Mouse (Mus musculus) forebrain, embryonic 16.5 days (tissue): ENCODE data around the gene Clpb. TPM values are rescaled to one million over a fixed set of nuclear protein-coding genes. Genes with fewer than 3 reads are reported as not detected.

Source experiments
- ATAC-seq: fragments of 200-750 bp; cut with Nextera tagmentation; 2 replicates; pipeline ENCODE4 v1.8.0; 2017; ENCODE audit warnings: mild to moderate bottlenecking, moderate library complexity
- H3K27ac ChIP-seq: fragments of 300-500 bp; sonication (generic); 2 replicates; pipeline ENCODE4 v1.5.1; 2014; ENCODE audit warnings: low read length, control low read depth
- H3K27me3 ChIP-seq: fragments of 300-500 bp; sonication (generic); replicated peaks from 2 replicates; pipeline ENCODE4 v1.6.1; 2014; ENCODE audit warnings: low read length; ENCODE audit not compliant: control insufficient read depth, insufficient read depth
- H3K36me3 ChIP-seq: fragments of 300-500 bp; sonication (generic); 2 replicates; pipeline ENCODE4 v1.6.1; 2014; ENCODE audit not compliant: control insufficient read depth, insufficient read depth
- H3K4me1 ChIP-seq: fragments of 300-500 bp; sonication (generic); replicated peaks from 2 replicates; pipeline ENCODE4 v1.6.1; 2014; ENCODE audit warnings: low read length; ENCODE audit not compliant: control insufficient read depth, insufficient read depth
- H3K4me2 ChIP-seq: fragments of 300-500 bp; sonication (generic); 2 replicates; pipeline ENCODE4 v1.6.1; 2014; ENCODE audit warnings: mild to moderate bottlenecking, low read length, control low read depth
- H3K4me3 ChIP-seq: fragments of 300-500 bp; sonication (generic); replicated peaks from 2 replicates; pipeline ENCODE4 v1.5.1; 2014; ENCODE audit warnings: mild to moderate bottlenecking, low read length, control low read depth
- H3K9ac ChIP-seq: fragments of 300-500 bp; sonication (generic); replicated peaks from 2 replicates; pipeline ENCODE4 v1.6.1; 2014; ENCODE audit warnings: low read depth, low read length, control low read depth
- H3K9me3 ChIP-seq: fragments of 300-500 bp; sonication (generic); 2 replicates; pipeline ENCODE4 v1.6.1; 2016; ENCODE audit warnings: low read length; ENCODE audit not compliant: control insufficient read depth
- WGBS: fragments of 180-500 bp; shearing (Covaris S2); extraction: QIAGEN DNeasy Blood & Tissue Kit; methylation state at CpG from one replicate; pipeline ENCODE4 v1.1.7; 2014; 5-methylcytosine and 5-hydroxymethylcytosine counted together
- polyA plus RNA-seq: library from polyadenylated mRNA; unstranded; fragments of >200 nt; fragmentation: Nextera tagmentation; extraction: Ambion mirVana; gene quantifications from 2 replicates; pipeline ENCODE4 v1.2.1, GENCODE M21; 2015

Clpb gene
- polyA plus RNA-seq, 1 experiment from 2014 or later = 51.9 TPM

DNA sequence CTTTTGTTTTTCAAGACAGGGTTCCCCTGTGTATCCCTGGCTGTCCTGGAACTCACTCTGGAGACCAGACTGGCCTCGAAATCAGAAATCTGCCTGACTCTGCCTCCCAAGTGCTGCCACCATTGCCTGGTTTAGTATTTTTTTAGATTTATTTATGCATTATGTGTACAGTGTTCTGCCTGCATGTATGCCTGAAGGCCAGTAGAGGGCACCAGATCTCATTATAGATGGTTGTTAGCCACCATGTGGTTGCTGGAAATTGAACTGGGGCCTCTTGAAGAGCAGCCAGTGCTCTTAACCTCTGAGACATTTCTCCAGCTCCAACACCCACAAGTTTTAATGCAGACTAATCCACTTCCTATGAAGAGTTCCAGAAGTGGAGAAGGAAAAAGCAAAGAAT lies 1.4 kb upstream of the Clpb start:
- H3K4me1 ChIP-seq = peaks cover 23% of the 10 kb centered on the region
- ATAC-seq = no peak
- WGBS = 94% methylated on average over 1 of the region's 1 CpGs
- no peak overlapping the region for H3K27ac ChIP-seq
- peaks cover 2% of the 10 kb centered on the region; the same call in 1 of the 2 replicates for H3K9me3 ChIP-seq
- H3K4me3 ChIP-seq = no peak overlapping the region
- no peak overlapping the region for H3K9ac ChIP-seq
- no peaks in the 10 kb centered on the region for H3K27me3 ChIP-seq
- no peak overlapping the region for H3K4me2 ChIP-seq
- no peaks in the 10 kb centered on the region for H3K36me3 ChIP-seq

DNA sequence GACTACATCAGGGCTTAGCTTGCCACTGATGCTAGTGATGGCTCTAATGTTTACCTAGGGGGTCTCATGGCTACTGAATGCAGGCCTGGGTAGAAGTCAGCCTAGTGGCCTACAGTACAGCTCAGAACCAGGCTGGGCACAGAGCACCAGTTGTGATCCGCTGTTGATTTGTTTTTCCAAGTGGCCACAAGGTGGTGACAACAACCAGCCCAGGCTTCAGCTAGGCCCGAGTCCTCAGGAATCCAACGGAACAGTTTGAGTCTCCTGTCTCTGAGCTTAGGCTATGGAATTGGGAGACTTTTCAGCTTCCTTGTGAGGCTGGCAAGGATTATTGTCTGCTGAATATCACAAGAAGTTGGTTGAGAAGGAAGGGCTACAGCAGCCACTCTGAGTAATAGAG lies 3.1 kb downstream of the Clpb start:
- Histone ChIP-seq H3K9ac (no peak overlapping the region), H3K9me3 (peaks cover 2% of the 10 kb centered on the region; the same call in 1 of the 2 replicates), H3K4me3 (no peak overlapping the region), H3K27ac (no peak overlapping the region), H3K4me1 (peaks cover 23% of the 10 kb centered on the region), H3K4me2 (no peak overlapping the region), H3K36me3 (no peaks in the 10 kb centered on the region), H3K27me3 (no peaks in the 10 kb centered on the region)
- WGBS = 6% methylated on average over 3 of the region's 3 CpGs
- no peak for ATAC-seq

DNA sequence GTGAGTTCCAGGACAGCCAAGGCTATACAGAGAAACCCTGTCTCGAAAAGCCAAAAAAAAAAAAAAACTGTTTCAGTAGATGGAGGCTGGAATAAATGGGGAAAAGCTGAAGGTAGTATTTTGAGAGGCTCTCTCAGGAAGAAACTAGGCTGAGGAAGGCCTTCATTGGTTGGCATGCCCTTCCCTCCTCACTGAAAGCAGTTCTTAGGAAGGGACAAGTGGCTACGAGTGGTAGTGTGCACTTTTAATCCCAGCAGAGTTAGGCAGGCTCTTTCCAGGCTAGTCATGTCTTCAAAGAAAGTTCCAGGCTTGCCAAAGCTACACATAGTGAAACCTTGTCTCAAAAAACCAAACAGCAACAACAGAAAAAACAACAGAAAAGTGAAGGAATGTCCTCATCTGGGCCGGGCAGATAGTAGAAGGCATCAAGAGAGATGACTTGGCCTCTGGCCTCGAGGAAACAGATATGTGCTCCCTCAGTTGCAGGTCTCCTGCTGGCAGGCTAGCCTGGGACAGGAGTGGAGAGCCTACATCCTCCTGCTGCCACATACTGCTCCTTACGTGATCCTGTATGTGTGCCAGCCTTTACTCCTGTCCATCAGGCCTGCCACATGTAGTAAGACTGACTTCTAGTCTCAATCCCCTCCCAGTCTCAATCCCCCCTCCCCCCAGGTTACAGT lies 8.3 kb downstream of the Clpb start:
- no peak for ATAC-seq
- Histone ChIP-seq H3K36me3 (no peaks in the 10 kb centered on the region), H3K4me3 (no peak overlapping the region), H3K27ac (no peak overlapping the region), H3K27me3 (no peaks in the 10 kb centered on the region), H3K9me3 (no peaks in the 10 kb centered on the region), H3K4me2 (no peak overlapping the region), H3K9ac (no peak overlapping the region), H3K4me1 (peaks cover 11% of the 10 kb centered on the region)
- 82% methylated on average over 5 of the region's 5 CpGs for WGBS

DNA sequence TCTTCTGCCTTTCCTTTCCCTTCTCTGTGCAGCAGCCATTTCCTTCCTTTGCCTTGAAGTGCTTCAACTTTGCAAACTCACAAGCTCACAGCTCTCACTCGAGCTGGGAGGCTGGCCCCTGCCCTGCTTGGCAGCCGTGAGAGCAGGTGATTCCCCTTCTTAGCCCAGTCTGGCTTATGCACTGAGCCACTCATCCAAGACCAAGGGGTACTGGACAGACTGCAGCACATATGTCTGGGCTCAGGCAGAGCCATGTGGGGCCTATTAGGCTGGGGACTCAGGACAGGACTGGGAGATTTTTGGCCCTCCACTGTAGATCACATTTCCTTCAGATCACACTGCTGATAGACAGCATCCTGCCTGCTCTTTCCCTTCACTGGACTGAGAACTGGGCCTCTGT lies 10.1 kb downstream of the Clpb start:
- ATAC-seq = no peak
- no peaks in the 10 kb centered on the region for H3K36me3 ChIP-seq
- no peak overlapping the region for H3K27ac ChIP-seq
- H3K27me3 ChIP-seq = no peaks in the 10 kb centered on the region
- H3K4me1 ChIP-seq = peaks cover 14% of the 10 kb centered on the region
- 49% methylated on average over 2 of the region's 2 CpGs for WGBS
- no peaks in the 10 kb centered on the region for H3K9me3 ChIP-seq
- no peak overlapping the region for H3K4me2 ChIP-seq
- no peak overlapping the region for H3K9ac ChIP-seq
- no peak overlapping the region for H3K4me3 ChIP-seq

DNA sequence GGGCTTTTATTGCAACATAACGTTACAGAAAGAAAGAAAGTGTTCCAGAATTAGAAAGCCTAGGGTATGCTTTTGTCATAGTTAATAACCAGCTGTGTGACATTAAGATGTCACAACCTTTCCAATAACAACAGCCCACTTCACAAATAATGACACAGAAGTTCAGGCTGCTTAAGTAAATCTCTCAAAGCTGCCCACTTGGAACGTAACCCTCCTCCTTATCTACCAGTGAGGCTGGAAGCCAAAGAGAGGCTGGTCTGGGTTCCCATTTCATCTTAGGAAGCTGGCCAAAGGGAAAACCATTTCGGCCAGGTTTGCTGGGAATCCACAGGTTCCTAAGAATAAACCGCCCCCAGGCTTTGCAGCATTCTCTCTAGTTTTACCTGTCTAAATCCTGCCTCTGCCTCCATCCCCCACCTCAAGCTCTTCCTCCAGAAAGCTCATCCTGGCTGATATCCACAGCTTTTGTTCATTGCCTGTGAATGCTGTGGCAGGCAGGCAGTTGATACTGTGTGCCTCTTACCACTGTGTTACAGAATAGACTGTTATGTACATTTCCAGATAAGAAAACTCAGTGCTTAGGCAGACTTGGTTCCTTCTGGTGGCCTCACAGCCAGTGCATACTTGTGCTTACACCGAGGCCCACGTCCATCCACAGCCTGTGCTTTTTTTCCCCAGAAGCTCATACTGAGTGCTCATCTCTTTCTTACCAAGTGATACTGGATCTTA lies 12.8 kb downstream of the Clpb start:
- Histone ChIP-seq H3K4me1 (peaks cover 14% of the 10 kb centered on the region), H3K27ac (peak overlapping the region; percentile 30; the same call in 1 of the 2 replicates), H3K4me3 (no peak overlapping the region), H3K9ac (no peak overlapping the region), H3K4me2 (no peak overlapping the region), H3K9me3 (no peaks in the 10 kb centered on the region), H3K36me3 (no peaks in the 10 kb centered on the region), H3K27me3 (no peaks in the 10 kb centered on the region)
- ATAC-seq = no peak
- WGBS = 29% methylated on average over 6 of the region's 6 CpGs

DNA sequence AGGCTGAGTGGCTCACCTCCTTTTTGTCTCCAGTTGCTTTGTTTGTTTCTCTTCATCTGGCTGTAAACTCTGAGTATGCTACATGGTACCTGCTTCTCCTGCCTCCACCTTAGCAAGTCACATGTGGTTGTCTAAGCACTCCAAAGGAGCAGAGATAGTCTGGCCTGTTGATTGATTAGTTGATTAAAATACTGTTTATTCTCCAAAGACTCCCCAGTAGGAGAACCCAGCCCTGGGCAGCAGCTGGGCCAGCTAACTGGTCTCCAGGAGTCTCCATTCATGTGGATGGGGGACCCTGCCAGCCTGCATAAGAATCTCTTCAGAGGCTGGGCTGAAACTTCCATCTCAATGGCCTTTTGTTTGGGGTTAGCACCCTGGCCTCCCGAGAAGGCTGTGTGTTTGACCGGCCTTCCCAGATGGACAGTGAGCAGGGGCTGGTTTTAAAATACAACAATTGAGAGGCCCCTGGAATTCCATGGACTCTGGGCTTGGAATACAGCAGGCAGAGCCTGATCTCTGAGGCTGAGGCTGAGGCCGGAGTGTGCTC lies 13.4 kb downstream of the Clpb start:
- ATAC-seq = peak; percentile 58
- Histone ChIP-seq H3K9me3 (no peaks in the 10 kb centered on the region), H3K9ac (no peak overlapping the region), H3K36me3 (no peaks in the 10 kb centered on the region), H3K4me1 (peaks cover 14% of the 10 kb centered on the region), H3K4me2 (no peak overlapping the region), H3K4me3 (no peak overlapping the region), H3K27me3 (no peaks in the 10 kb centered on the region), H3K27ac (no peak overlapping the region; the same call in 1 of the 2 replicates)
- WGBS = 14% methylated on average over 3 of the region's 3 CpGs

DNA sequence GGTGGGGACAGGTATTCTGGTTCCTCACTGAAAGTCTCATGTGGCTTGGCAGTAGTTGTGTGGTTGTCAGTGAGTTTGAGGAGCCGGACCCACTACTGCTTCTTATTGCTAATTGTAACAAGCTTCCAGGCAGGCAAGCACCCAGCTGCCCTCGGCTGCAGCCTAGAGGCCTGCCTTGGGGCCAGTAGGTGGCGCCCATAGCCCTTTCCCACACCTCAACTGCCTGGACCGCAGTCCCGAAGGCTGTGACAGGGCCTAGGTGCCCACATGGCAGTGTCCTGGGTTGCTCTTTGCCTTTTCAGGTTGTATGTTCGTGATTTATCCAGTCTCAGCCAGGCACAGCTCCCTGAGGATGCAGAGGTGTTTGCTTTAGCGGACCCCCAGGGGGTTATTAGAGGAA lies 16.2 kb downstream of the Clpb start:
- Histone ChIP-seq H3K27me3 (no peaks in the 10 kb centered on the region), H3K36me3 (no peaks in the 10 kb centered on the region), H3K9me3 (no peaks in the 10 kb centered on the region), H3K4me3 (no peak overlapping the region), H3K27ac (no peak overlapping the region), H3K4me2 (no peak overlapping the region), H3K9ac (no peak overlapping the region), H3K4me1 (peaks cover 18% of the 10 kb centered on the region)
- WGBS = 13% methylated on average over 7 of the region's 7 CpGs
- peak; percentile 87 for ATAC-seq

DNA sequence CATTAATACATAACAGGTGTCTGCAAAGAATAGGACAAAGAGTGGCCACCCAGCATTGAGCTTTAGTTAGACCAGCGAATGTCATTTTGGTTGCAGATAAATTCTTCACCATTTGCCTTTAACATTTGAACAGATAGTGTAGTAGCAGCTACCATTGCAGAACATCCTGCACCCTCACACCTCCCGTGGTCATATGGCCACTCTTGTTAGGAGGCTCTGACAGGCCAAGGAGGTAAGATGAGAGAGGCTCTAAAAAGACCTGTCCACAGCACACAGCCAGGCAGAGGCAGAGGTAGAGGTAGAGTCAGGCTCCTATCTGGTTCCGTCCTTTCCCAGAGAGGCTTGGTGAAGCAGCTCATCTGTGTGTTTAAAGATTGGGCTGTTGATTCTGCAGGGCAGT lies 17.5 kb downstream of the Clpb start:
- Histone ChIP-seq H3K4me2 (no peak overlapping the region), H3K27ac (no peak overlapping the region), H3K9me3 (no peaks in the 10 kb centered on the region), H3K36me3 (no peaks in the 10 kb centered on the region), H3K4me3 (no peak overlapping the region), H3K4me1 (peaks cover 16% of the 10 kb centered on the region), H3K27me3 (no peaks in the 10 kb centered on the region), H3K9ac (no peak overlapping the region)
- 82% methylated on average over 3 of the region's 3 CpGs for WGBS
- no peak for ATAC-seq

DNA sequence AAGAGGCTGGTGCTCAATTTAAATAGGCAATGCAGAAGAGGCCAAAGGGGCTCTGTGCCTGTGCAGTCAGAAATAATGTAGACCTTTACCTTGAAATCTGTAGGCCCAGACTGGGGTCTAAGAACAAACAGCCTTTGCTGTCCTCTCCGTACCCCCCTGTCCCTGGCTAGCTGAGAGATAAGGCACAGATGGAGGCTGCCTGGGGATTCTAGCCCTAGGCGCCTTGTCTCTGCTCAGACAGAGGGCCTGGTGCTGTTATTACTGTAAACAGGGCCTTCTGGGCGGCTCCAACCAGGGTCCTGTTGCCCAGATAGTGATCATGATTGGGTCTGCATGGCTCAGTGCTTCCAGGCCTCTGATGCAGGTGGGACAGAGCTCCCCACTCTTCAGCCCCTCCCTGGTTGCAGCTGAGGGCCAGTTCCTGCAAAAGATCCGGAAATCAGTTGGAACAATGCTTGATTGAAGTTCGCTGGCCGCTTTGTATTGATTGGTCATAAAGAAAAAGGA lies 18.2 kb downstream of the Clpb start:
- Histone ChIP-seq H3K4me3 (no peak overlapping the region), H3K27me3 (no peaks in the 10 kb centered on the region), H3K27ac (no peak overlapping the region), H3K4me2 (no peak overlapping the region), H3K36me3 (no peaks in the 10 kb centered on the region), H3K9me3 (no peaks in the 10 kb centered on the region), H3K9ac (no peak overlapping the region), H3K4me1 (peaks cover 9% of the 10 kb centered on the region)
- no peak for ATAC-seq
- 56% methylated on average over 6 of the region's 6 CpGs for WGBS
